ENCODE assay signal across 28 mouse cellular contexts in genomic region chr13:99278511-99278910, GRCm38 (mm10).
"Had no signal": no experiment of that assay in that cellular context is flagged by ENCODE, and none has a peak within 500 bp of the region (broad histone marks: within the 10 kb centered on the region; RNA-seq: fewer than 3 reads in every experiment).

No protein-coding gene starts in this region.

- H3K36me3 ChIP-seq: embryonic facial prominence, embryonic 10.5 days; embryonic facial prominence, embryonic 12.5 days; embryonic facial prominence, embryonic 13.5 days; embryonic facial prominence, embryonic 15.5 days; forebrain, embryonic 10.5 days; forebrain, embryonic 12.5 days; forebrain, embryonic 15.5 days had no signal

- H3K4me2 ChIP-seq: embryonic facial prominence, embryonic 12.5 days; embryonic facial prominence, embryonic 13.5 days; embryonic facial prominence, embryonic 15.5 days; forebrain, embryonic 12.5 days; forebrain, embryonic 13.5 days; forebrain, embryonic 15.5 days had no signal

- DNase-seq: cerebellum, adult 2 months; cerebellum, adult 8-10 months; cerebellum, adult 9-10 months; cerebellum, adult 9-11 months; cerebellum, postnatal 10 days; cerebellum, postnatal 14 days; cerebellum, postnatal 25 days; cerebellum, postnatal 36 days; embryo, embryonic 11 days; forebrain, postnatal 0 days; gastrocnemius, adult 2 months; gastrocnemius, postnatal 10 days; gastrocnemius, postnatal 14 days; gastrocnemius, postnatal 25 days; gastrocnemius, postnatal 36 days; heart, adult 18-20 months; heart, adult 2 months had no signal

- H3K27ac ChIP-seq: embryonic facial prominence, embryonic 10.5 days; embryonic facial prominence, embryonic 12.5 days; embryonic facial prominence, embryonic 13.5 days; embryonic facial prominence, embryonic 15.5 days; forebrain, embryonic 10.5 days; forebrain, embryonic 12.5 days; forebrain, embryonic 13.5 days; forebrain, embryonic 15.5 days; gastrocnemius, adult 2 months; heart, adult 2 months had no signal

- H3K27me3 ChIP-seq: embryonic facial prominence, embryonic 12.5 days; embryonic facial prominence, embryonic 13.5 days; embryonic facial prominence, embryonic 15.5 days; forebrain, embryonic 12.5 days; forebrain, embryonic 13.5 days; forebrain, embryonic 15.5 days had no signal

- H3K4me3 ChIP-seq: embryonic facial prominence, embryonic 10.5 days; embryonic facial prominence, embryonic 12.5 days; embryonic facial prominence, embryonic 13.5 days; embryonic facial prominence, embryonic 15.5 days; erythroblast, embryonic 14.5 days; forebrain, embryonic 10.5 days; forebrain, embryonic 12.5 days; forebrain, embryonic 13.5 days; forebrain, embryonic 15.5 days; gastrocnemius, adult 2 months; heart, adult 2 months had no signal

- H3K9ac ChIP-seq: embryonic facial prominence, embryonic 12.5 days; embryonic facial prominence, embryonic 13.5 days; embryonic facial prominence, embryonic 15.5 days; forebrain, embryonic 12.5 days; forebrain, embryonic 13.5 days; forebrain, embryonic 15.5 days; forebrain, postnatal 0 days had no signal

- H3K4me1 ChIP-seq: embryonic facial prominence, embryonic 12.5 days; embryonic facial prominence, embryonic 15.5 days had no signal

- H3K9me3 ChIP-seq: embryonic facial prominence, embryonic 10.5 days; embryonic facial prominence, embryonic 12.5 days; embryonic facial prominence, embryonic 13.5 days; embryonic facial prominence, embryonic 15.5 days; forebrain, embryonic 10.5 days; forebrain, embryonic 12.5 days; forebrain, embryonic 13.5 days; forebrain, embryonic 15.5 days had no signal

- ATAC-seq: forebrain, embryonic 13.5 days; forebrain, embryonic 14.5 days; forebrain, embryonic 15.5 days; forebrain, embryonic 16.5 days; forebrain, postnatal 0 days had no signal
